Mouse (Mus musculus) stomach, postnatal 0 days (tissue): ENCODE measurements around the gene Tyw3.

Source experiments
- CTCF ChIP-seq: IDR thresholded peaks from 2 replicates; pipeline ENCODE4 v1.5.1; 2016; ENCODE audit warnings: antibody characterized with exemption, low read depth, mild to moderate bottlenecking, moderate library complexity
- EP300 ChIP-seq: optimal IDR thresholded peaks from 2 replicates; pipeline ENCODE3; 2016; ENCODE audit warnings: antibody characterized with exemption

DNA sequence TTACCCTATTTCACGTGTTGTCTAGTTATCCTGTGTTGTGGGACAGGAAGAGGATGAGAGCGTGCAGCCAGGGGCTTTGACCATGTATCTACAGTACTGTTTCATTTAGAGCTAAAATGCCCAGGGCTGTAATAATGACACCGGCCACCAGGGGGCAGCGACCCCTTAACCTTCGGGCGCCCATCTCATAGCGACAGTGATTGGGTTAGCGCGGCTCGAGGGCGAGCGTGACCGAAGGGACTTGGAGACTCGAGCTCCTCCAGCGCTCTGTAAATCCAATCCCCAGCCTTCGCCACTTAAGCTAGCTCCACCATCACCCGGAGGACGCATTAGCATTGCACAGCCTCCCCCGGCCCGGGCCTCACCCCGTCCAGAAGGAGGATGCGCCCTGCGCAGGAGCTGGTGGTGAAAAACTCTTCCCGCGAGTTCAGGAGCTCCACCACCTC, 393 bp downstream of the Tyw3 start, which contains the start of gene Cryz:
- peak; percentile 90 for TF ChIP-seq CTCF
- no peak for TF ChIP-seq EP300
